Mouse (Mus musculus) mesoderm, embryonic 11.5 days (tissue): ENCODE data around the gene Lcn2.

Experiments
- DNase-seq: peaks from one replicate; pipeline ENCODE4 v3.0.0-alpha.2; 2012; ENCODE audit warnings: low read depth, low spot score

Lcn2 gene

DNA sequence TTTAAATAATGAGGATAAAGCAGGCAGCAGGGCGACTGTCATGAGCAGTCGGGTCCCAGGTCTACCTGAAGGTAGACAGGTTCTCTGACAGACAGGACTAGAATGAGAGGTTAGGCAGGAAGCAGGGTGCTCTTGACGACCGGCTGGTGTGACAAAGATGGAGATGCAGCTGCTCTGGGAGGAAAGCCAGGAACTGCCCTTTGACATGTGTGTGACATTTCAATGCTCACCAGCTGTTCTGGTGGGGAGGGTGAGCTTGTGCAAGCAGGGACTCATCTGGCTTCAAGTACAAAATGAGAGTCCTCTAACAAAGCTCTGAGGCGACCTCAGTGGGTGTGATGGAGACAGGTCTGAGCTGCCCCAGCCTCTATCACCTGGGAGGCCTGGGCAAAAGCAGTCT, 25.9 kb upstream of the Lcn2 start:
- DNase-seq, result no peak

DNA sequence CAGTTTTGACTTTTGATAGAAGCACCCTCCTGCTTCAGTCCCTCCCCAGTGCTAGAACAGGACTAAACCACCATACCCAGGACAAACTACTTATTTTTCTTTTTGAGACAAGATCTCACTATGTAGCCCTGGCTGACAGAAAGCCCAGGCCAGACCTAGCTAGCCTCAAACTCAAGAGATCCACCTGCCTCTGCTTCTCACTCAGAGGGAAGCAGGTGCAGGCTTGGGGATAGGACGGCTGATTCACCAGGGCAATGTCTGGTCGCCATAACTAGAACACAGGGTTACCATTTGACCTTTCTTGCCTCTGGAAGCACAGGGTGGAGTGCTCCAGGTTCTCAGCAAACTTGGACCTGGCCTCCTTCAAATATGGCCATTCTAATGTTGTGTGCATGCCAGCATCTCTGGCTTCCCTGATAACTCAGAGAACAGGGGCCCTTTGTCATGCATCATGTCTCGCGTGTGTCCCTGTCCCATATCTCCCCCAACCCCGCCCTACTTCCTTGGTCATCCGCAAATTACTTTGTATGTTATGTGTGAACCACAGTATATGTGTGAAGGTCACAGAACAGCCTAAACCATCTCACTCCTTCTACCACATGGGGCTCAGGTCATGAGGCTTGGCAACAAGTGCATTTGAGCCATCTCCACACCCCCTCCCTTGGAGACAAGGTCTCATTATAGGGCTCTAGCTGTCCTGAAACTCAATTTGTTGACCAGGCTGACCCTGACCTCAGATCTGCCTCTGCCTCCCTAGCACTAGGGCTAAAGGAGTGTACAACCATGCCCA, 24.9 kb upstream of the Lcn2 start:
- DNase-seq, result no peak

DNA sequence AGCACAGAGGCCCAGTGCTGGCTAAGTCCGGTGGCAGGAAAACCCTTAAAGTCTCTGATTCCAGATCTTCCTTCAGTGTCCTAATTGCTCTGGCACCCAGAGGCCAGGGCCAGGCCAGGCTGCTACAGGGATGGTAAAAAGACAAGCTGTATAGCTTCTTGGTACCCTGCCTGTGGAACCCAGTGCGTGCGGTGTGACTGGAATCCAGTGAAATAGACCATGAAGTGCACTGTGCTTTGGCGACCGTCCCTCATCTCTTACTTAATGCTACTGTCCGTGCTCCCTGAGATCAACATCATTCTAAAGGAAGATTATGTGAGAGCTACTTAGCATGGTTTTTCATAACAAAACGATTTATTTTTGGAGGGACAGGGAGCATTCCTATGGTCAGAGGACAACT, 23.4 kb upstream of the Lcn2 start:
- DNase-seq, result no peak

DNA sequence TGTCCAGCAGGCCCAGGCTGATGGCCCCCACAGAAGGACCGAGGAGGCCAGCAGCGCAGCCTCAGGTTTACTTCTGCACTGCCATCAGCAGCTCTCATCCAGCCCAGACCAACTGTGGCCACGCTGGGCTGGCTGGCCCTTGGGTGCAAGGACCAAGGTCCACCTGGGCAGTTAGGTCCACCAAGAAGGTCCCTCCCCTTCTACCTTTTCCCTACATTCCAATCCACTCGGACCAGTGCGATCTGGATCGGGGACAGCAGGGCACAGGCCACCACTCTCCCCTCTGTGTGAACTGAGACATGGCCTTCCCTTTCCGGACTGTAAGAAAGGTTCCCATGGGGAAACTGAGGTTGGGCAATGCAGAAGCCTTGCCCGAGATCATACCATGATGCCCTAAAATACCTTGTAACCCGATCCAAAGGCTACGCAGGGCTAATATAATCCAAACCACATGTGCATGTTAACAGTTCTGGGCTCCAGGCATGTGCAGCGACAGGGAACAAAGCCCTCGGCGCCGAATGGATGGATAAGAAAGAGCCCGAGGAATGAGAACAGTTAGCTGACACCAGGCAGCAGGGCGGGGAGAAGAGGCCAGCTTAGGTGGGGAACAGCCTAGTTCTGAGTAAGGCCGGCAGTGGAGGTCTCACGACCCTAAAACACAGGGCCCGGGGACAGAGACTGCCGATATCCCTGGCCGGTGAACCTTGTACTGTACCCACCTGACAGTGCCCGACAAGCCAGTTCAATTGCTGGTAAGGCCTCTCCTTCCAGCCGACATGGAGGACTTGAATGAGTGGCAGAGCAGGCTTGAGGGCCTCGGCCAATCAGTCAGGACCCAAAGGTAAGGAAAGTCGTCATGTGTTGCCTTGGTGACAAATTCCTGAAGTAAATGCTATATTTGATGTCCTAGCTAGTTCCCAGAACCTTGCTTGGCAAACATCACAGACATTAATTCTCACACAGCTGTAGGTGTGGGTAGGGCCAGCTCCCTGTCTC, 20.7 kb upstream of the Lcn2 start:
- DNase-seq, result peak; percentile 53

DNA sequence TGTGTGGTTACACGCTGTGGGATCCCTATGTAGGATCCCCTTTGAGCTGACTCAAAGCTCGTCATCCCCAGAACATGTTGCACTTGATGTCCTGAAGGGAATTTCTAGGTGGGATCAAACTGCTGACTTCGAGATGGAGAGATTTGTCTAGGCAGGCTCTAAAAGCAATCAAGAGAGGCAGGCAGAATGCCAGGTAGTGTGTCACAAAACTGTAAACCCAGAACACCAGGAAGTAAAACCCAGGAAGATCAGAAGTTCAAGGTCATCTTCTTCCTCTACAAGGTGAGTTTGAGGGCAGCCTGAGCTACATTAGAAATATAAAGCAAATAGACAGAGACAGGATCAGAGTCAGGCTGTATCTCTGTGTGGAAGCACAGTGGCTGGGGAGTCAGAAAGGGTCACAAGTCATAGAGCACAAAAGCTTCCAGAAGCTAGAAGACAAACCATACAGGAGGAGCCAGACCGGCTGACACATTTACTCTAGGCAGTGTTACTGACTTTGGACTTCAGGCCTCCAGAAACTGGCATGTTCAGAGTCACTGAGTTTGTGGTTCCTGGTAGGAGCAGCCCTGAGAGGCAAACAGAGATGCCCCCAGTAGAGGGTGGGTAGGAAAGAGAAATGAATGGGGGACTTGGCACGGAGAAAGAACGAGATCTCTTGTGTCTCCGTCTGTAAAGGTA, 19.2 kb upstream of the Lcn2 start:
- no peak for DNase-seq

DNA sequence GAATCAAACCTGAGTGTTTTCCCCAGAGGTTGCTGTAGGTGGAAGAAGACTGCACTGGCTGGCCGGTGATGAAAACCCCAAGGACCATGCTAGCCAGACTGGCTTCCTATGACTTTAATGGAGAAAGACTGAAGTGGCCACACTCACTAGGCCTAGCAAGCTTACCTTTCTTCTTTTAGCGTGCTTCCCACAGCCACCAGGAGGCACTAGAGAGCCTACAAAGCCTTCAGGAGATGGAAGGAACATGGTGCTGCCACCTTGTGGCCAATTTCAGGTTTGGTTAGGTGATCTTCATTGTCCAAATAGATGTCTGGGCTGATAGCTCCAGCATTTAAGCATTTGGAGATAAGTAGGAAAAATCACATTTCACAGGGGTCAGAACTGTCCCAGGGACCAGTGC, 16.6 kb upstream of the Lcn2 start:
- peak; percentile 98 for DNase-seq

DNA sequence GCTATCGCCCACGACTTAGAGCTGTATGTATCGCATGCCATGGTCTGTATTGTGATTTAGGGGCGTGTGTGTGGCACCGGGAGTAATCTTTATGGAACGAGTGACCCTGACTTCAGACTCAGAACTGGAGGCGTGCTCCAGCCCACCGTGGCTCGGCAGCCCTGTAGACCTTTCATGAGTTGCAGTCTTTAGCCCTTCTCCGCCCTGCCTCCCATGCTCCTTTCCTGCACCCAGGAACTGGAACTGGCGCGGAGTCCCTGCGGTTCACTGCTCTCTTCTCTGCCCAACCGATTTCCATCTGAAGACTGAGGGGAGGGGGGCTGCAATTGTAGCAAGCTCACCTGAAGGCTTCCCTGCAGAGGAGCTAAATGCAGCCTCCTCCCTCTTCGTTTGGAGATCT, 8.6 kb upstream of the Lcn2 start:
- DNase-seq, result no peak

DNA sequence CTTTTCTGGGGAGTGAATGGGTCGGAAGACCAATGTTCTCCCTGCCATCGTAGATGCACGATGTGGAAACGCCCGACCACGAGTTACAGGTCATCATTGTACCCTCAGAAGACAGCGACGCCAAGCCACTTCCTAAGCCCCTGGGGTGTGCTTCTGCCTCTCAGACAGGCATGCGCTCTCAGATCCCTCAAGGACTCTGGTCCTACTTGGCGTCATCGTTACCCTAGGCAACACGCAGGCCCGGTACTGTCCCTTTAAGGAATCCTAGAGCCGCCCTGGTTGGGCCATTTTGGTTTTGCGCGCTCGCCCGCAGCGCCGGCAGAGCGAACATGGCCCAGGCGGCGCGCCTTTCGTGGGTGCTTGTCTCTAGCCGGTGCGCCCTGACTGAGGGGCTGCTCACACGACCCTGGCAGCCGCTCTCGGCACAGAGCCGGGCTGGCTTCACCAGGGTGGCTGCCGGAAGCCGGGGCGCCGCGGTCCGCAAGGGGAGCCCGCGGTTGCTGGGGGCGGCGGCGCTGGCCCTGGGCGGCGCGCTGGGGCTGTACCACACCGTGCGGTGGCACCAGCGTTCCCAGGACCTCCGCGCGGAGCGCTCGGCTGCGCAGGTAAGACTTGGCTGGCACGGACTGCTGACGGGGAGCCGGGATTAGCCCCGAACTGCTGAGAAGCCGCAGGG, 8.0 kb upstream of the Lcn2 start:
- peak; percentile 93 for DNase-seq

DNA sequence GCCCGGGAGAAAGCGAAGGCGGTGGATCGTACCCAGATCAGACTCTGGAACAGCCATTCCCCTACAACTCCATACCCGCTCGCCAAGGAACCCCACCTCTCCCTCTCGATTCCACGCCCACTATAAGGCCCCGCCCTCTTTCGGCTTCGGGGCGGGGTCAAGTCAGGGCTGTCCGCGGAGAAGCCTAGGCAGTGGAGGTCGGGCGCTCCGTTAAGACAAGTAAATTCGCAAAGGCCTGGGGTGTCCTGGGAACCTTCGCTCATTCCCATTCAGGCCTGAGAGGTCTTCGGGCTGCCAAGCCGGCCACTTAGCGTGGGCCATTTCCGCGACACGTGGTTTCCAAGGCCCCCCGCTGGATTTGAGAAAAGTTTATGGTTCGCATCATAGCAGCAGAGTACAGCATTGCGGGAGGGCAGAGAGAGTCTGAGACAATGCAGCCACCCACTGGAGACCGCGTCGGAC, 7.5 kb upstream of the Lcn2 start, which contains the start of gene Ptges2:
TSS of gene Ptges2 (plus strand) at position 413 of the 462 bp plus-strand sequence.
- peak; percentile 89 for DNase-seq

DNA sequence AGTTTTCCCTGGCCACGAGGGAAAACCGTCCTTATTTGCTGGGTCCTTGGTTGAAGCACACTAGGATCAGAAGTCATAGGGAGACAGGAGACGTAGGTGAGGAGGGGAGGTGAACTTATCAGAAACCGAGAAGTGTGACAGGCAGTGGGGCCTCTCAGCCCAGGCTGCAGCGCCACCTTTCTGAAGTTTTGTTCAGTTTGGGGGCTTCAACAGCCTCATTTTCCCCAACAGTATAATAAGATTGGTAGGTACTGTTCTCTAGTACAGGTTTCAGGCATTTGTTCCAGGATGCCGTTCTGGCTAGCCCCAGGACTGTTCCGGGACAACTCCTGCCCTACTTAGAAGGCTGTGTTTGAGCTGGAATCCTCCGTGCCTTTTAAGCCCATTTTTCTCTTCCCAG, 6.9 kb upstream of the Lcn2 start:
- no peak for DNase-seq

DNA sequence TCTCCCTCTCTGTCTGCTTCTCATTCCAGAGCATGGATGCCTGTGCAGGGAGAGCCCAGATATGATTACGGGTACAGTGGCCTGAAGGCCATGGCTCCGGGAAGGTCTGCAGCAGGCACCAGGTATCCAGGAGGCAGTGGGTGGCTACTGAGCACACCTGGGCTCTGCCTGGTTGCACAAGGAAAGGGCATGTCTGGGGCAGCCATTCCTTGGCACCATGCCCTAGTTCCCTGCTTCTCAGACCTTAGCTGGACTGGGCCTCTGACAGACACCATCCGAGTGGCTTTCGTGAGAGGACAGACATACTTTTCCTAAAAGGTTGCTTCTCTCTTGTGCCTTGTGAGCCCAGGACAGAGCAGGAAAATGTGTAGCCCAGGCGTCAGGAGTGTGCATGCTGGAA, 4.0 kb upstream of the Lcn2 start:
- DNase-seq, result no peak

DNA sequence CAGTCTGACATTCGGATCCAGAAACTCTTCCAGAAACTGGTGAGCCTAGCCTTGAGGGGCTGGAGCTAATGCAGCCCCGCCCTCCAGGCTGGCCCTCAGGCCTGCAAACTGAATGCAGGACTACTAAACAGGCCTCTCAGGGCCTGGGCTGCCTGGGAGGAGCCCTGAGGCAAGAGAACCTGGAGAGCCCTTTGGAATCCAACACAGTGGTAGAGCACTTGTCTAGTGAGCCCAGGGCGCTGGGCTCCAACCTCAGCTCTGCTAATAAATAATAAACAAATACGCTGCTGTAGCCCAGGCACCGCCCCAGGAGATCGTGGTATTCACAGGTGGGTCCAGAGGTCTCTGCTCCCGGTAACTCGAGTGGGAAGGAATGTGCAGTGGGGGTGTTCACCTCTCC, 2.8 kb upstream of the Lcn2 start:
- DNase-seq, result no peak

DNA sequence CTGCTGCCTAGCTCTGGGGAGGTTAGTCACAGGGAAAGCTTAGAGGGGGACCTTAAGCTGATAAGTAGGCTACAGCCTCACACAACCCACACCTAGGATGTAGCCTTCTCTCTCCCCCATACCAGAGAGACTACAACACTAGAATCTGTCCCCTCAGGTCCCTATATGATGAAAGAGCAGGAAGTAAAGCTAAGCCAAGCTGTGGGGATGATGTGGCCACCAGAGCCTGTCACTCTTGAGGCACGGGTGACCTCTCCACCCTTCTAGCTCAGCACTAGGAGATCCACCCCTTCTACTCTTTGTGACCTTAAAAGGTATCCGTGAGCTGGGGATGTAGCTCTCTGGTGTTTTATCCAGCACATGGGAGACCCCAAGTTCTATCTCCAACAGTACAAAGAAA, 1.1 kb upstream of the Lcn2 start:
- DNase-seq, result no peak

DNA sequence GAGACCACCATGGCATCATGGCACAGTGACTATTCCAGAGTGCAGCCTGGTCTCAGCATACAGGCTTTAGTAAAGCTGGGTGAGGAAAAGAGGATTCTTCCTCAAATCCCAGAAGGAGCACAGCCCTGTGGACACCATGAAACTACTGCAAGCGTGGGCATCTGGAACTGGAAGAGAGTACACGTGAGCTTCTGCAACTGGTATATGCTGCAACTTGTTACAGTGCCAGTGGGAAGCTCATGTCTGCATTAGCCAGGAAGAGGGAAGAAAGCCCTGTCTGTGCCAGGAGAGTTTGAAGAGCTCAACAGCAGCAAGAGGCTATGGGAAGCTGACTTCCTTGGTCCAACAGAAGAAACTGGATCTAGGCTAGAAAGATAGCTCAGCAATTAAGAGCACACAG, 5.4 kb downstream of the Lcn2 start:
- no peak for DNase-seq

DNA sequence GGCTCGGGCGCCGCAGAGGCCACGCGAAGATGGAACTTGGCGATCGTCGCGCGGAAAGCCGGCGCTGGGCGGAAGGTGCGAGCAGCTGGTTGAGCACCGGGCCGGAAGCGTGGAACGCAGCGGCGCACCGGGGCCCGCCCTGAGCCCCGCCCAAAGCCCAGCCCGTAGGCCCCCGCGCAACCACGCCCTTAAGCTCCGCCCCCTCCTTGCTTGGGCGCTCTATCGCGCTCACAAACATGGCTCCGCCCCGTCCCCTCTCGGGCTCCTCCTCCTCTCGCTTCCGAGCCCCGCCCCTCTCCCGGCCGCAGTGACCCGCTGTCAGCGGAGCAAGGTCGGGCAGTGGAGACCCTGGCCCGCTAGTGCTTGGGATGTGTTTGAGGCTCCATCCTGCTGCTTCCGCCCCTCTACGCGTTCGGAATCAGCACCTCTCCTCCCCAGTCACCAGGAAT, 6.3 kb downstream of the Lcn2 start, which contains the start of gene 1110008P14Rik:
TSS of gene 1110008P14Rik (minus strand) at position 164 of the 449 bp plus-strand sequence.
- DNase-seq, result peak; percentile 95

DNA sequence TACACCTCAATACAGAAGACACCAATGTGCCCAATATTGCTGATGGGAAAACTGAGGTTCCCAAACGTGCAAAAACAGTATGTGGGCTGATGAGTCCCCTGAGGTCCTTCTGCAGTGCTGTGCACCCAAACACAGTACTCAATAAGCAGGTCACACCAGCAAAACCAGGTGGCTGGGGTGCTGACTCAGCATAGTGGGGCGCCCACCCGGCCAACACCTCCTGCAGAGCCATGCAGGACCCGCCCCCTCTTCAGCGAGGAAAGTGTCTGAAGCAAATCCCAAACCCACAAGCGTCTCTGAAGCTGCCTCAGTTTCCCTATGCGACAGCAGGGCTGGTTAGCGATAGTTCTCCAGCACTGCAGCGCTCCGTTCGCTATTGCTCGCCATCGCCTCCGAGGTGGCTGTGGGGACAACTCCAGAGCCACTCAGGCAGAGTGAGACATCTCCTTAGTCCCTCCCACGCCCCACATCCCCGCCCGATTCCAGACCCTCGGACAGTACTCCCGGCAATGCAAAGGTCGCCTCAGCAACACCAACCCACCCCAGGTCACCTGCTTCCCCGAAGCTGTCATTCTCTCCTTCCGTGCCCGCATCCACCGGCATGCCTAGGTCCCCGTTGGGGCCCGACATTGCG, 6.8 kb downstream of the Lcn2 start:
- DNase-seq, result peak; percentile 22

DNA sequence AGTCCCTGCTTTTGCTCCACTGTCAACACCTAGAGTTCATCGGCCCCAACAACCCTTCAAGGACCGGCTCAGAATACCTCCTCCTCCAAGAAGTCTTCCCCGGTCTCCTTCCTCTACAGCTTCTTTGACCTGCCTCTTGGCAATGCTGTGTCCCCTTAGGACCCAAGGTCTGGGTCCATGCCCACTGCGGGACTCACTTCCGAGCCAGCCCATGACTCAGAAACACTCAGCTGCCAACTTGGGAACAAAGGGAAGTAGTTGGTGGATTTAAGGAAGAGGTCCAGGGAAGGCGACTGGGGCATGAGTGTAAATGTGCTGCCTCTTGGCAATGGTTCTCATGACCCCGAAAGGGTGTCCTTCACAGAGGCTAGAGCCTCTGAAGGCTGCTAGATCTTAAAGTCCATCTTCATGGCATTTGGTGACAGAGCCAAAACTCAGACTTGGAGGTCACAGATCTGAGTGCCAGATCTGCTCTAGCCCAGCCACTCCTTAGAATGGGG, 8.0 kb downstream of the Lcn2 start:
- DNase-seq, result no peak

DNA sequence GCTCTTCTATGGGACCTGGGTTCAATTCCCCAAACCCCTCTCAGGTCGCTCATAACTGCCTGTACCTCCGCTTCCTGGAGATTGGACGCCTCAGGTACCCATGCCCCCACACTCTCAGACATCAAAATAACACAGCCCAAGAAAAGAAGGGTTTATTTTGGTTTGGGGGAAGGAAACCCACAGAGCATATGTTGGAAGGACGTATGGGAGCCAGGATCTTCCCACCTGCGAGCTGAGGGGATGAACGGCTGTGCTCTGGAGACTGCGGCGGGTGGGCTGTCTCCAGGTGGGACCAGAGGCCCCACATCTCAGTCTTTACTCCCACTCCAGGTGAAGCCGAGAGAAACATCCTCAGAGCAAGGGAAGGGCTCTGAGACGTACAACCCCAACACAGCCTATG, 11.1 kb downstream of the Lcn2 start:
- no peak for DNase-seq

DNA sequence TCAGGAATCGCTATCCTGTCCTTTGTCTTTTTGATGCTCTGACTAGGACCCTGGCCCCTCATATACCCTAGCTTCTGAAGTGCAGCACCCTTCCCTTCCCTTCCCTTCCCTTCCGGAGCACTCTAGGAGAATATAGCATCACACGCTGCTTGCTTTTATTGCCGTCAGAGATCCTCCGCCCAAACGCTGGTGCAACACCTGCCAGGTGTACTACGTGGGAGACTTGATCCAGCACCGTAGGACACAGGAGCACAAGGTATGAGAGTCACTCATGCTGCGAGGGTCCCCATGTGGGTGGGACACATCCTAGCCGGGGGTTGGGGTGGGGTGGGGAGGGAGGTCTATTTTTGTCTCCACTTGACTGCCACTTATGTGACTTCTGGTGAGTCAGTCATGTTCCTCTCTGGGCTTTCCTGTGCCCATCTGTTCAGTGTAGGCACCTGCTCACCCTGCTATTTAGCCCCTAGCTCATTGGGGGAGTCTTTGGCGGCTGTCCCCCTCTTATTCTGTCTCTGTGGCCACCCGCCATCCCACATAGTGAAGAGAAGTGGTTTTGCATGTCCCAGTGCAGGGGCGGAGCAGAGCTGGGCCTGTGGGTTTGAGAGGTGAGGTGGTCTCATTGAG, 12.6 kb downstream of the Lcn2 start:
- DNase-seq, result no peak

DNA sequence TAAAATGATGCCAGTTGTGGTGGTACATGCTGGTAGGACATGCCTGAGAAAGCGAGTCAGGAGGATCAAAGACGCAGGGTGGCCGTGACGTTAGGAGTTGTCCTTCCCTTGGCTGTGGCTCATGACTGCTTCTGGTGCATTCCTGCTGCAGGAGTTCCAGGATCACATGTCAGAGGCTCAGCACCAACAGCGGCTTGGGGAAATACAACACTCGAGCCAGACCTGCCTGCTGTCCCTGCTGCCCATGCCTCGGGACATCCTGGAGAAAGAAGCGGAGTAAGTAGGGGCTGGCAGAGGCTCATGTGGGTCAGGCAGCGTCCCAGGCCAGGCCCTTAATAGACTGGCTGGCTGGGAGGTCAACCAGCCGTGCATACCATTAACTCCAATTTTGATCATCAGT, 13.9 kb downstream of the Lcn2 start:
- no peak for DNase-seq
